Mouse (Mus musculus) neural tube, embryonic 10.5 days (tissue): ENCODE results near the gene Serinc1.
"Not testable (repeated sequence)": the region's sequence is repeated elsewhere in the genome, so short reads cannot be mapped to it uniquely, and the experiment has no call there.

Source experiments
- DNase-seq: peaks from one replicate; pipeline ENCODE4 v3.0.0-alpha.2; 2017; ENCODE audit warnings: low spot score; ENCODE audit errors: extremely low spot score

The Serinc1 gene

GRCm38 (mm10) chr10:57532218-57533101 lies at the start of gene Serinc1:
Serinc1 (minus strand) TSS chr10:57532530.
- peak; percentile 94 for DNase-seq

- DNase-seq: no peak
These were observed 44.4 kb upstream of the Serinc1 start for GRCm38 (mm10) chr10:57576721-57577120.

GRCm38 (mm10) chr10:57572130-57572529 lies 39.8 kb upstream of the Serinc1 start:
- DNase-seq: no peak

- DNase-seq: peak; percentile 39
These were observed 38.9 kb upstream of the Serinc1 start for GRCm38 (mm10) chr10:57571211-57571730.

- DNase-seq: no peak
These were observed 36.9 kb upstream of the Serinc1 start for GRCm38 (mm10) chr10:57569023-57569931.

GRCm38 (mm10) chr10:57566221-57566620 lies 33.9 kb upstream of the Serinc1 start:
- no peak for DNase-seq

- DNase-seq: no peak
These were observed 25.3 kb upstream of the Serinc1 start for GRCm38 (mm10) chr10:57557597-57557996.

- no peak for DNase-seq
These were observed 21.4 kb upstream of the Serinc1 start for GRCm38 (mm10) chr10:57553719-57554118.

- no peak for DNase-seq
These were observed 17.3 kb upstream of the Serinc1 start for GRCm38 (mm10) chr10:57549631-57550030.

GRCm38 (mm10) chr10:57543890-57544289 lies 11.6 kb upstream of the Serinc1 start:
- DNase-seq: not testable (repeated sequence)

- no peak for DNase-seq
These were observed 613 bp downstream of the Serinc1 start for GRCm38 (mm10) chr10:57531616-57532217.

GRCm38 (mm10) chr10:57531076-57531475 lies 1.3 kb downstream of the Serinc1 start:
- DNase-seq: no peak

GRCm38 (mm10) chr10:57526469-57526868 lies 5.9 kb downstream of the Serinc1 start:
- DNase-seq: no peak

- DNase-seq: no peak
These were observed 17.1 kb downstream of the Serinc1 start for GRCm38 (mm10) chr10:57515278-57515677.

GRCm38 (mm10) chr10:57514616-57515015 lies 17.7 kb downstream of the Serinc1 start:
- DNase-seq: no peak

- DNase-seq: no peak
These were observed 32.7 kb downstream of the Serinc1 start for GRCm38 (mm10) chr10:57499414-57500156.

GRCm38 (mm10) chr10:57492050-57492449 lies 40.3 kb downstream of the Serinc1 start:
- no peak for DNase-seq

- no peak for DNase-seq
These were observed 43.7 kb downstream of the Serinc1 start for GRCm38 (mm10) chr10:57488591-57488990.

- DNase-seq: peak; percentile 54
These were observed 45.1 kb downstream of the Serinc1 start for GRCm38 (mm10) chr10:57487201-57487600.

GRCm38 (mm10) chr10:57486542-57487071 lies 45.7 kb downstream of the Serinc1 start:
- no peak for DNase-seq
